Mouse (Mus musculus) left cerebral cortex, adult 2 months (tissue): ENCODE measurements at regions not wholly inside any gene's neighbourhood (a gene's known extent, or its start where the extent isn't known, plus 50 kb on each side); places are given as distances from the start of the nearest gene placed in this dataset.

Experiments
- DNase-seq, 2 experiments: peaks; one replicate each; pipeline ENCODE4 v3.0.0; 2021 to 2022; ENCODE audit warnings: low spot score in 2 of 2, mixed read lengths in 1 of 2; ENCODE audit errors: extremely low spot score in 1 of 2
- H3K27ac ChIP-seq: fragments of 200-600 bp; 2 replicates; pipeline ENCODE4 v1.8.1; 2022
- H3K4me3 ChIP-seq: fragments of 200-600 bp; 2 replicates; pipeline ENCODE4 v1.8.1; 2022
- CTCF ChIP-seq: fragments of 200-600 bp; IDR thresholded peaks from 2 replicates; pipeline ENCODE4 v1.8.1; 2022; ENCODE audit warnings: antibody characterized with exemption, mild to moderate bottlenecking, moderate library complexity
- intact Hi-C: fragments of 180-260 bp; cut with DNase I; formaldehyde crosslinking; loops from one replicate; pipeline ENCODE4 v1.15.1; 2025

DNA sequence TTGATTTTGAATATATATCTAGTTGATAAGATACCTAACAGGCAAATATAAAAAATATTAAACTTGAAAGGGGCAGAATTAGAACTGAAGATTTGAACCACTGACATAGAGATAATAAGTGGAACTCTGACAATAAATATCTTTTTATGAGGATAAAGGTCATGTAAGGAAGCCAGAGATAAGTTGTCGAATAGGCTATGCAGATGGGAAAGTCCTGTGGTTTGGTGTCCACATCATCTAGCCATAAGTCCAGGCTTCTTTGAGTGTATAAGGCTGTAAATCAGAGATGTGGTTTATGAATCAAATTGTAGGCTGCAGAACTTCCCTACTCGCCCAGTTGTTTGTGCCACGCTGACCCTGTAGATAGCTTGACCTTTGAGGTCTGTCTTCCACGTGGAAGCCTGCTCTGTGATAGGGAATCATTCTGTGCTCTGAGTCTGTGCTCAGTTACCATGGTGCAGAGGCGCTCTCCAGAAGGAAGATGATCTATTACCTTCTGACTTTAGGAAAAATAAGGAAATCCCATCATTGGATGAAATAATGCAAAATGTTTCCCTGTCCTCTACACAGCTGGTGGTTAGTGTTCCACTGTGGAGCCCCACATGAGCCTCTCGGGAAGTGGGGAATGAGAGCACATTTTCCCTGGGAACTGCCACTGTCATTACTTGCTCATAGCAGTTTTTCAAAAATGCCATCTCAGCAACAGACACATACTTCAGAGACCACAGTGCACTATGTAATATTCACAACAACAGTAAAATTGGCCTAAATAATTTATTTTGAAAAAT is 56.3 kb upstream of the Slc5a12 start:
- intact Hi-C loops: no loop called here
- Histone ChIP-seq H3K27ac (no peak overlapping the region), H3K4me3 (no peak overlapping the region)
- no peak for TF ChIP-seq CTCF
- no peak for DNase-seq

GRCm38 (mm10) chr2:110541358-110541737 is 55.8 kb upstream of the Slc5a12 start:
- H3K4me3 ChIP-seq: no peak overlapping the region
- DNase-seq: no peak
- intact Hi-C loops: no loop called here
- no peak overlapping the region for H3K27ac ChIP-seq
- no peak for TF ChIP-seq CTCF
